Mouse (Mus musculus): ENCODE results near the gene Egfl6.

The Egfl6 gene

DNA sequence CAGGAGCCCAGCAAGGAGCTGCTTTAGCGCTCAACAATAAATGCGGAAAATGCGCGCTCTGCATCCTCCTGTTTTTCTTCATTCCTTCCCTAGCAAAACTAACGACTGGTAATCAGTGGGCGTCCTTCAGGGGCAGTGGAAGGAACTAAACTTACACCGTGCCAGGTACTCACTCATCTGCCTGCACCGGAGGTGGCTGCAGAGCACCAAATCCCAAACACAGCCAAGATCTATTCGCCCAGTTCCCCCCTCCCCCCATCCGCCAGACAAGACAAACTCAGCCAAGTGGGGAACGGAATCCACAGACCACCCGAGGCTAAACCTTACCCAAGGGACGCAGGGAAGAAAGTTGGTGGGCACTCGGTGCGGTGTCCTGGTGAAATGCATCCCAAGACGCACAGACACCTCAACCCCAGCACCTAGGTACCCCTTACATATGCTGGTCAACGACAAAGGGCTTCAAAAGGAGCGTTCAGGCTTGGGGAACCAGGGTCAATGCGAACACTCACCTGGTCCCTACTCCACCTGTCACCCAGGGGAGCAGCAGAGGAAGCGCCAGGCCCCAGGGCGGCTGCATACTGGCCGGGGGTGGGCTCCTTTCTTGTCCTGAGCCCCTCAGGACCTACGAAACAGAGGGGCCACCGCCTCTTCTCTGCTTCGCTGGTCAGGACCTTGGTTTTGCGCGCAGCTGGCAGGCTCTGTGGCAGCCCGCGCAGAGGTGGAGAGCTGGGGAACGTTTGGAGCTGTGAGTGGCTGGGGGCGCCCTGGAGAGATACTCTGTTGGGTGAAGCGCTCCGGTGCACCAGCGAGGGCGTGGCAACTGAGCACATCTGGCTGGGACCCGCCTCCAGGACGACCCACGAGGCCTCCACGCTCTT, at the start of gene Egfl6:
Egfl6 (minus strand) TSS at position 774 of the 878 bp plus-strand sequence.
- DNase-seq (ENCODE audit: low read depth, low spot score): no peak

DNA sequence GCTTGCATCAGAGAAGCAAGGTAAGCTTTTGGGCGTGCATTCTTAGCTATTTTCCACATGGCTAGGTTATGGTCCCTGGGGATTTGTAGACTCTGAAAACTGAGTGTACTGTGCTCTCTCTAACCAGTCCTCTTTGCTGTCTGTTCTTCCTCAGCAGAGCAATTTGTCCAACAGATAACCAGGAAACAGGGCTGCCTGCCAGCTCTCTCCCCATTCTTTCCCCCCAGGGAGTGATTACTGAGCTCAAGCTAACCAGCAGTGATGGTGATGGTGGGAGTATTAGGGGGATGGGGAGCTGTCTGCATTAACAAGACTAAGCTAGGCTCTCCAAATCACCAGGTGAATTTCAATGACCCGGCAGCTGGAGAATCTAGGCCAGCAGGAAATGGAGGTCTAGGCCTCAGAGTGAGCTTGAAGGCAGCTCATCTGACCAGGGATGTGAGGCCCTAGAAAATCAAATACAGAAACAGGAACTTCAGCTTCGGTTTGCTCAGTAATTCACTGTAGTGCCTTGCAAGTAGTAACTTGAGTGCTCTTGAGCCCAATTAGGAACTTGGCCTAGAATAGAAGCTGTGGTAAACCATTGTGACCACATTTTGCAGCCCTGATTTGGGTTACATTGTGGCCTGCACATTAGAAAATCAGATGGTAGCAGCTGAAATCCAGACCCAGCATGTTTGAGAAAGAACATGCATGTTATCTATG, 41.5 kb upstream of the Egfl6 start:
- DNase-seq (ENCODE audit: low read depth, low spot score): no peak

DNA sequence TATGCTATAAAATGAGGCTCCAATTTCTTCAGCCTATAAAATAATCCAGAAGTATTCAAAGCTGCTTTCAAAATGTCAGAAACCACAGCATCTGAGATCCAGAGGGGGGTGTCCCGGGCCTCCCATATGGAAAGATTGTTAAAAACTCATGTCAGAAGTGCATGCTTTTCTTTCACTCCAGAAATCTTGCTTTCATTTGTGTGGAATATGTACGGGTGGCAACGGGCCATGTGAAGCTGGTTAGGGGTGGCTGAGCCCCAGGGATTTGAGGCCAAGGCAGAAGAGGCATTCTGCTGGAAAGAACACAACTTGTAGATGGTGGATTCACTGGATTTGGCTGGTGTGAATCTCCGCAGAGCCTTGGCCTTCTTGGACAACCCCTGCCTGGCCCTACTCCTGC, 40.7 kb upstream of the Egfl6 start:
- no peak for DNase-seq (ENCODE audit: low read depth, low spot score)

DNA sequence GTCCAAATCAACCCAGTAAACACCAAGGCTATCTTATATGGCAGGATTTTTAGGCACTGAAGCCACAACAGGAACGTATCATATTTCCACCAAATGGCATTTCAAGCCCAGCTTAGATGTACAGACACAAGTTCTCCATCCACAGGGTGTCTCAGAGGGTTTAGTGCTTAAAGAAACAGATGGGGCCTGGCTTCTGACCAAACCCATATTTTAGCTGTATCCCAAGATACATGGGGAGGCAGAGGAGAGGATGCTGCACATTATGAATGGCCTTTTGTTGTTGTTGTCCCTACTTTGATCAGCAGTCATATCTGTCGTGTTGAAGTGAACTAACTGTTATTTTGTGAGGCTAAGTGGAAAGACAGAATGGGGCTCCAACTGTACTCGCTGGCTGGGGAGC, 37.7 kb upstream of the Egfl6 start:
- no peak for DNase-seq (ENCODE audit: low read depth, low spot score)

DNA sequence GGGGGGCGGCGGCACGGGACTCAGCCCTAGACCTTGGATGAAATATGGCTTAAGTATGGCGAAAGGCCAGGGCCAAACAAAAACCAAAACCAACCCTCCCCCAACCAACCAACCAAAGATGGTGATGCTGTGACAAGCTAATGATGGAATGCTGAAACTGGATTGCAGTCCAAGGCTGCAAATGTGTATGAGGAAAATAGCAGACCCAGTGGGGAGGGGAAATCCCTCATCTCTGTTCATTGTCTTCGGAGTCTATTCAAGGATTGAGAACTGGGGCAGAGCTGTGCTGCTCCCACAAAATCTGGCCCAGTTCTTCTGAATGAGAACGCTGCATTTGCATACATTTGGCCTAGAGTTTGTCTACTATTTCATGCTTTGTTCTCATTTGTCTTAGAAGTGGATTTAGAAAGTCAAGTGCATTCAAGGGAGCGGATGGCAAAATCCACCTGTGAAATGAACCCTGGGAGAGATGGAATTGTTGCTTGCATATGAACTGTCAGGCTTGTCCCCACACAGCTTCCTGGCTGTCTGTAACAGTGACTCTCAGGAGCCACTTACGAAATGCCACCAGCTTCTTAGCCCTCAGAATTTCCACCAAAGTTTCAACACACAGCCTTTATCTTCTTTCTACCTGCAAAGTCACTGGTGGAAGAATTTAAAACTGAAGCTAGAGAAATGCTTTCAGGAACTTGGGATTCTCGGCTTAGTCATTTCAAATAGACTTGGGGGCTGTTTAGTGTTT, 36.2 kb upstream of the Egfl6 start:
- no peak for DNase-seq (ENCODE audit: low read depth, low spot score)

DNA sequence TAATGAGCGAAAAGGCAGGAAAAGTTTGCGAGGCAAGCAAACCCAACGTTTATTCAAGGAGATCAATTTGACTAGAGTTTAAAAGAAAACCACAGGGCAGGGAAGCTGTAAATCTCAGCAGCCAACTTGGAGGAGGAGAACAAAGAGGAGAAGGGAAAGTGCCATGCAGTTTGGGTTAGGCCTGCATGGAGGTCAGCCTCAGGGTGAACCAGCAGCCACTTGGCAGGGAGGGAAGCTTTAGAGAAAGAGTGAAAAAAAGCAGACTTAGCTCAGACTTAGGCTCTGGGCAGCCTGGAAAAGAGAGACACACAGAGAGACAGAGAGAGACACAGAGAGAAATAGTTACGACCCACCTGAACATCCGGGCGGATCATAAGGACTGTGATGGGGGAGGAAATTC, 35.4 kb upstream of the Egfl6 start:
- DNase-seq (ENCODE audit: low read depth, low spot score): no peak

DNA sequence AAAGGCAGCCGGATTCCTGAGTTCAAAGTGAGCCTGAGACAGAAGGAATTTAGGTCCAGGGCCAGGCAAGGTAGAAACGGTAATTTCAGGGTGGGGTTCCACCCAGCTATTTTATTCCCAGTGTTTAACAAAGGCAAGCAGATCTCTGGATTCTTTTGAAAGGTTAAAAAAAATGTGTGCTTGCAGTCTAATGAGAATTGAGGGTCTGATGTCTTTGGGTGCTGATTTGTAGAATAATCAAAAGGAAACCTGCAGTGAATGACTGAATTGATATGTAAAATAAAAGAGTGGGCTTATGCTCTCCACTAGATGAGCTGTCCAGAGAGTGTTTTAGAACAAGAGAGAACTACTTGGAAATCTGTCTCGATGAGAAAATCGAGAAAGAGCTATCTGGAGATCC, 33.6 kb upstream of the Egfl6 start:
- DNase-seq (ENCODE audit: low read depth, low spot score): no peak

DNA sequence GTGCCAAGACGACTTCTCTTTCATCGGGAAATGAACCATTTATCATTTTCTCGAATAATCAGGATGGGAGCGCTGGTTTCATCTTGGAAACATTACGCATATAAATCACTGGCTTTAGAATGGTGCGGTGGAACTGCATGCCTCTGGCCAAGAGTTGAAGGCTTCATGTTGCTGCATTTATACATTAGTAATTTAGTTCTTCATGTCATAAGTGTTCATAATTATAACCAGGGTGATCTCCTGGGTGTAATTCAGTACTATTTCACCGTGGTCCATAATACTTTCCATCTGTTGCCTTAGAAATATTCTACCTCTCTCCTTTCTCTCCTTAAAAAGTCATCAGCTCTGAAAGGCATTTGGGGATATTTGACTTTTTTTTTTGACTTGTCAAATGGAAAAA, 29.7 kb upstream of the Egfl6 start:
- DNase-seq (ENCODE audit: low read depth, low spot score): no peak

DNA sequence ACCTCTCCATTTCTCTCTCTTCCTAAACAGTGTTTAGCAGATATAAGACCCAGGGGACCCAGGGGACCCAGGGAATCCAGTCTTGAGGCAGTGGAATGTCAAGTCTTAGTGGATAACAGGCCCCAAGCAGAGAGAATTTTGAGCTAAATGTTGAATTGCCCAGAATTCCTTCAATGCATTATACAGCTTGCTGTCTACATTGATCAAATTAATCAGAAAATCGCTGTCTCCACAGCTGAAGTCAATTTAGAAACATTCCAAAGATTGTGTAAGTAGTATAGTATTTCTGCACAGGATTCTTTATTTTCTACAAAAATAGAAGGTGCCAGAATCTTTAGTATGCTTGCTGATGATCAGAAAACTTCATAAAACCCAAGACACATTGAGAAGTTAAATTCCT, 9.4 kb downstream of the Egfl6 start:
- no peak for DNase-seq (ENCODE audit: low read depth, low spot score)

DNA sequence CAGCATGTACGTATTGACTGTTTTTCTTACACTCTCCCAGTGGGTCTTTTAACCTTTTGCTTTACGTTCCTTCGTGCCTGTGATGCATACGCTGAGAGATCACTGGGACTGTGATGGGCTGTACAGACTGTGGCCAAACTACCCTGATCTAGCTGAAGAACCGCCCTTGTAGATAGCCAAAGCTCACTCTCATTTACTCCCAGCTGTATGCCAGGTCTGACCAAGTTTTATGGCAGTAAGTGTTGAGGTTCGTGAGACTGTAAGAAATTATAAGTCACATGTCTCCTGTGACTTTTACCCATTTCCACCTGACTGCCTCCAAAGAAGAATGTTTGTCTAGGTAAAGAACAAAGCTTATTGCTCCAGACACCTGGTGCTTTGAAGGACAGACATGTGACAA, 19.5 kb downstream of the Egfl6 start:
- no peak for DNase-seq (ENCODE audit: low read depth, low spot score)

DNA sequence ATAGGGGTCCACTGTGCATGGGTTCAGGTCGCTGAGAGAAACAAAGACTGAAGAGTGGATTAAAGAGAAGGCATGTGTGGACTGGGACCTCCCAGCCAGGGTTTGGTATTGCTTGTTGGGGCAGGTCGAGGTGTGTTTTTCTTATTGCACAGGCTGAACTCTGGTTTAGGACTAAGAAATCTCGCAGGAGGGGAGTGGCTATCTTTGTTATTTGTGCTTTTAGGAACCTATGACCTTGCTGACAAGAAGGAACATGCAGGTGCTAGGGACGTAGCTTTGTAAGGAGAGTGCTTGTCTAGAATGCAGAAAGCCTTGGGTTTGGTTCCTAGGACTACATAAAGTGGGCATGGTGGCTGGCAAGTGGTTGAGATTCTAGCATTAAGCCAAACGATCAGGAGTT, 20.1 kb downstream of the Egfl6 start:
- no peak for DNase-seq (ENCODE audit: low read depth, low spot score)

DNA sequence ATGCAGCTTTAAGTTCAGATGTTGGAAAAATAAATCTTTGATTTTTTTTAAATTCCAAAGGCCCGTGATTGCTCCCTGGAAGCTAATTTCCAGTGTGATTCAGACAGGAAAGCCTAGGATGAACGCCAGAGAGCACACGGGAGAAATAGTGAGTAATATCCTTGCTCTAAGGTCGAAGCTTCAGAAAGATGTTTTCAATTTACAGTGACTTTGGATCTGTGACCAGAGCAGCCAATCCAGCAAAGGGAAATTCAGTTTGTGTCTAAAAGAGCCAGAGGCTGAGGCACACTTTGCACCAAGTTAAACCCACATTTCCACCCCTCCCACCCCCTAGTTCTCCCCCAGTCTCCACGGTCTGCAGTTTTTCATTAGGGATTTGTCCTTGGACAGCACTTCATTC, 20.6 kb downstream of the Egfl6 start:
- DNase-seq (ENCODE audit: low read depth, low spot score): no peak

DNA sequence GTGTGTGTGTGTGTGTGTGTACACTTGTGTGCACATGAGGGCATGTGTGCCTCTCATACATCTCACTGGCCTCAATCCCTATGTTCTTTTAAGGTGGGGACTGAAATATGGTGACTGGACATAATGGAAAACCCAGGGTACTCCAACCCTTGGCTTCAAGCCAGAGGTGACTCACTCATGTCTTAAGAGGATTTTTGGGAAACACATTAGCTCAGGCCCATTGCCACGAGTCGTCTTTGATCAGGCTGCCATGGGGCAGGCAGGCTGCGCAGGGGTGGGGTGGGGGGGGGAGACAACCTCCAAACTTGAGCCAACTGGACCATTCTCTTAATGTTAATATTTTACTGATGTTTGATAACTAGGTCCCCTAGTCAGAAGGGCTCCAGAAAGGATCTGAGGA, 26.2 kb downstream of the Egfl6 start:
- no peak for DNase-seq (ENCODE audit: low read depth, low spot score)

DNA sequence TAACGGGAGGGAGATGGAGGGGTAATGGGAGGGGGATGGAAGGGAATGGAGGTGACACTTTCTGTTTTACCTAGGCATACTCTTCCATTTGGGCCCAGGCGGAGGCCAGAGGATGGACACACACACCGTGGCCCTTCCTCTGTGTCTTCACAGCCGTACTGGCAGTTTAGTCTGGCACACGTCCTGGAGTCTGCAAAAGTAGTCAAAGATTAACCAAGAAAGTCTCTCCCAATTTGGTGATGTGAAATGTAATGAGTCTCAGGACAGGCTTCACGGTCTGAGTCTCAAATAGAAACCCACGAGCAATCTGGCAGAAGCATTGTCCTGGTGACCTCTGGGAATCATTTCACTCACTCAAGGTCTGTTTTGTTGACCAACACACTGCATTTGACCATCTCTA, 33.2 kb downstream of the Egfl6 start:
- no peak for DNase-seq (ENCODE audit: low read depth, low spot score)

DNA sequence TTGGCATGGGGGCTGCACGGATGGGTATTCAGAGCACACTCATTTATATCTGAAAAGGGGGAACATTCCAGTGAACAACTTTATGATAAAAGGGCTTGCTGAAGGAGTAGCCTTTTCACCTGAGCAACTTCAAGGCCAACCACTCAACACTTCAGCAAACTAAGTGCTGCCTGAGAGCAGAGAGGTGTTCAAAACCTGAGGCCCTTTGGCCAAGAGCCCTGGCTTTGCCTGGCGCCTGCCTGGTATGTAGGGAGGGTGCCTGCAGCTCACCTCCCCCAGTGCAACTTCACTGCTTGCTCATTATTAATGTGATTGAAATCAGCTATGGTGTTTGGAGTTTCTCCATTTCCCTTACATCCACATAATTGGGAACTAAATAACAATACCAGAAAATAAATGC, 39.0 kb downstream of the Egfl6 start:
- no peak for DNase-seq (ENCODE audit: low read depth, low spot score)

DNA sequence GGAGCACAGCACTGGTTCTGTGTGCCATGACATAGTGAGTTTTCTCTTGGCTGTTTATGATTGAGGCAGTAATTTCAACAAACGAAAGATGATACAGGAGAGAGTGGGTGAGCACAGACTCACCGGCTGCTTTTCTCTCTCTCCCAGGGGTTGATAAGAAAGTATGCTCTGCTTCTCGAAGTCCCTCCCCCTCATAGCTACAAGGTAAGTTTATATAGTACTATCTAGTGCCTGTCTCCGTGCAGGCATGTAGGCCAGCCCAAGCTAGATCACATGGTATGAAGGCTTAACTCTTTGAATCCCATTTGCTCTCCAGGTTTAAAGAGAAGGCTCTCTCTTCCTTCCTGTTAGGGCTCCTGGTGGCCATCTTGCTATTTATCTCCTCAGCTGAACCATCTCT, 50.4 kb downstream of the Egfl6 start:
- no peak for DNase-seq (ENCODE audit: low read depth, low spot score)

DNA sequence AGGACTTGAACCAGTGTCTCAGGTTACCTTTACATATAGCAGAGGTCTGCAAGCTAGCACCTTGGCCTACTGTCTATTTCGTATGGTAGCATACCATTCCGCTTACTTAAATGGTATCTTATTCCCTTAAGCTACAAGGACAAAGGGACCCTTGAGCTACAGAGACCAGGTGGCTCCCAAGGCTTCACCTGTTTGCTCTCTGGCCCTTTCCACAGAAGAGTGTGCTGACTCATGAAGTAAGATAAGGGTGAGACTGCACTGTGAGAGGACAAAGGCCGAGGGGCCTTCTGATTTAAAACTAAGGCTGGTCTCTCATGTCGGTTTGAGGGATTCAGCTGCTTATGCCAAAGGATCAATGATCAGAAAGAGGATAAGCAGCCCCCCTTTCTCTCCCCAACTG, 52.1 kb downstream of the Egfl6 start:
- DNase-seq (ENCODE audit: low read depth, low spot score): no peak

DNA sequence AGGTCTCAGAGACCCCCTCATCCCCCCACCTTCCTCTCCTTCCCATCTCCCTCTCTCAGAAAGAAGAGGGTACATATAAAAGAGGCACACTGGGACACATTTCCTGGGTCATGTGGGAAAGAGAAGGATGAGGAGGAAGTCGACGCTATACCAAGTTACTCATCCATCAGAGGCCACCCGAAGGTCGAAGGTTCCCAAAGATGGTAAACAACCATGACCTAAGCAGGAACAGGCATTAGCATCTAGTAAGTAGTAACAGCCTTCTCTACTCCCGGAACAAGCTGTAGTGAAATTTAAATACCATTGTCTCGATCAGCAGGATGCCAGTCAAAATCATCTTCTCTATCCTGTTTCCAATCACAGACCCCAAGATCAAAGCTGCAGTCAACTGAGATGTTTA, 53.8 kb downstream of the Egfl6 start:
- DNase-seq (ENCODE audit: low read depth, low spot score): no peak

DNA sequence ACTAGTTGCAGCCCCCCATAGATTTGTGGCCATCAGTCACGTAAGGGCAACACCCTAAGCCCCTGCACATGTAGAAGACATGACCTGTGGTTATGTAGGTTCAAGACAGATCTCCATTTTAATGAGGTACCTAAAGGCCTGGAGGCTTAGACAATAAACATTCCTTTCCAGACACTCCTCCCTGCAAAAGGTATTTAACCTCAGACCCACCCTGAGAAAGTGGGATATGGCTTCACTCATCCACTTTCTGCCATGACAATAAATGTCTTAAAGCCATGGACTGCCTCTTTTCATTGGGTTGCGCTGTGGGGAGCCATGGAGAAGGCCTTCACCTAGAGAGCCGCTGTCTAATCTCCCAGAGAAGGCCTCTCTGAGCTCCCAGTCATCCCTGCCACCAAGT, 57.4 kb downstream of the Egfl6 start:
- DNase-seq (ENCODE audit: low read depth, low spot score): no peak

DNA sequence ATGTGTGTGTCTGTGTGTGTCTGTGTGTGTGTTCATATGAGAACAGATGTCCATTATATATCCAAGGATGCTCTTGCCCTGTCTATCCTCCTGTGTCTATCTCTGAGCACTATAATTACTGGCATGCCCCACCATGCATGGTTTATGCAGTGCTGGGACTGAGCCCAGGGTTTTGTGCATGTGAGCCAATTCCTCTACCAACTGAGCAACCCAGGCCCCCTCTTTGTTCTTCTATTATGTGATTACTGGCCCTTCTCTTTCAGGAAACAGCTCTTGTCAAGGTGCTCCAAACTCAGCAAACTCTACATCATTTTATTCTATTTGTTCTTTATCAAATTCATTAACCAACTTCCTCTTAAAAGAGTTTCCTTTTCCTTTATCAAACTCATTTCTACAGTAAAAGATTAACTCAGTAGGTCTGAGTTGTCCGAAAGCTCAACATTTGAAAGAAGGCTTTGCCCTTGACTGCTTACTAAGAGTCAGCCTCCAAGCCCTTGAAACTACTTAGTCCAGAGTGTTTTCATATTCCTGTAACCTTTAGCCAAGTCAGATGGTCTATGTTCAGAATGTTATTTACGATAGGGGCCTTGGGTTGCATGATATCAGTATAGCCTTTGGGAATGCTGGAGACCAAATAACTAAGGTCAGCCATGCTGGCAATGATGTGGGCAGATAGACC, 59.7 kb downstream of the Egfl6 start:
- DNase-seq (ENCODE audit: low read depth, low spot score): no peak

DNA sequence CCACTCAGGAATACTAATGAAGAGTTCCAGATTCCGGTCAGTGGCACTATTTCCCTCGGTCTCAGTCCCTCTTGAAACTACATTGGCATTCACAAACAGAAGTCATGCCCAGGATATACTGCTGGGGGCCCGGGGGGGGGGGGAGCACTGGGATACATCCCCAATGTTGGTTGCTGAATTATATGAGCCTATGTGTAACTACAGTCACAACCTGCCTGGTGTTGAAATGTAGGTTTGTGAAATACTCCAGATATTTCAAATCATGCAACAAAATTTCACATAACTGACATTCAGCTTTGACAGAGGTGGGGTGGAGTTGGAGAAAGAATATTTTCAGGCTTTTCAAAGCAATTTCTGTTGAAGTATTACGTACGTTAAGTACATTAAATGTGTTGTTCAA, 64.7 kb downstream of the Egfl6 start:
- no peak for DNase-seq (ENCODE audit: low read depth, low spot score)

DNA sequence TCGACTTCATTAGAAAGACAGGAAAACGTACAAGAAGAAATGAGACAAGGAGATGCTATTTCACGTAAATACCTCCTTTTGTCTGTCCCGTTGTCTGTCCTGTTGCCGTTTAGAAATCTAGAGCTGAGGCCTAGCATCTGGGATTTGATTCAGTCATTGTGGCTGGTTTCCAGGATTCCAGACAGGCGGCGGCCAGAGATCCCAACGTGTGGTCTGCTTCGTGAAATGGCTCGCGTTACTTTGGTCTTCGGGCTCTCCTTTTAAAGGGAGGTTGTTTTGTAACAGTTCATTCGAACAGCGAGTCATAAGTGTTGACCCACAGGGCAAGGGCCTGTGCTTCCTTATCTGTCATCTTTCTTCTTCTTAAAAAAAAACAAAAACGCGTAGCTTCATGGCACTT, 67.2 kb downstream of the Egfl6 start, which contains the start of gene Tceanc:
Tceanc (minus strand) TSS at position 223 of the 400 bp plus-strand sequence.
- DNase-seq (ENCODE audit: low read depth, low spot score): no peak
